Mouse (Mus musculus) Patski (cell line): ENCODE results near the gene Dnm2. TPM values are rescaled to one million over a fixed set of nuclear protein-coding genes. Genes with fewer than 3 reads are reported as not detected.

ENCODE experiments used
- ATAC-seq: fragments of 100-300 bp; one replicate; pipeline ENCODE4 v1.8.0; 2021
- CTCF ChIA-PET: fragments of 350-600 bp; sonication (Branson Sonifier 250); formaldehyde crosslinking; loops from one replicate; lab custom pipeline; 2022; ENCODE audit warnings: inconsistent platforms; lab: Charles Lee
- POLR2A ChIA-PET: fragments of 350-600 bp; sonication (Branson Sonifier 250); formaldehyde crosslinking; loops from one replicate; lab custom pipeline; 2022; ENCODE audit warnings: antibody characterized with exemption, inconsistent platforms; lab: Charles Lee
- DNase-seq: peaks from one replicate; pipeline ENCODE4 v3.0.0-alpha.2; 2011; ENCODE audit warnings: low read depth, low spot score
- H3K27me3 ChIP-seq: fragments of 371-371 bp; one replicate; pipeline ENCODE4 v1.5.1; 2021
- CTCF ChIP-seq: fragments of 100-300 bp; IDR thresholded peaks from one replicate; pipeline ENCODE4 v1.5.1; 2021
- in situ Hi-C: fragments of 300-500 bp; cut with MboI; formaldehyde crosslinking; loops from 3 replicates; pipeline ENCODE4 v1.11.1; 2018; ENCODE audit warnings: low pct_unique_long_range_greater_than_20kb, mixed read lengths
- polyA plus RNA-seq: library from polyadenylated mRNA; unstranded; gene quantifications from one replicate; pipeline ENCODE4 v1.2.3, GENCODE M21; 2021

Dnm2 gene
- polyA plus RNA-seq, 1 experiment from 2014 or later = 75.2 TPM

GRCm38 (mm10) chr9:21440387-21440786 lies 15.7 kb downstream of the Dnm2 start:
- ChIA-PET CTCF (no interaction called here), POLR2A (no interaction called here)
- no peak for DNase-seq
- TF ChIP-seq CTCF = no peak
- H3K27me3 ChIP-seq = no peaks in the 10 kb centered on the region
- ATAC-seq = no peak
- in situ Hi-C loops = no loop called here

- in situ Hi-C loops = no loop called here
- ChIA-PET POLR2A (no interaction called here), CTCF (interaction anchor here (1.7 kb wide), 1 partner anchor 9 kb away, joined by 3 read pairs; no protein-coding TSS in a partner anchor)
- no peak for TF ChIP-seq CTCF
- H3K27me3 ChIP-seq = no peaks in the 10 kb centered on the region
- DNase-seq (no peak), ATAC-seq (no peak)
Measured at GRCm38 (mm10) chr9:21443853-21444252, 19.1 kb downstream of the Dnm2 start.

GRCm38 (mm10) chr9:21444574-21444973 lies 19.9 kb downstream of the Dnm2 start:
- no peak for ATAC-seq
- no peaks in the 10 kb centered on the region for H3K27me3 ChIP-seq
- POLR2A ChIA-PET = interaction anchor here (1.0 kb wide), 1 partner anchor 12 kb away, joined by 3 read pairs; no protein-coding TSS in a partner anchor

GRCm38 (mm10) chr9:21445081-21445744 lies 20.5 kb downstream of the Dnm2 start:
- ChIA-PET CTCF (interaction anchor here (0.8 to 1.7 kb wide), 3 partner anchors 10 to 15 kb away, joined by 3 read pairs; no protein-coding TSS in a partner anchor), POLR2A (interaction anchor here (1.0 kb wide), 1 partner anchor 12 kb away, joined by 3 read pairs; no protein-coding TSS in a partner anchor)

More at GRCm38 (mm10) chr9:21444574-21444973, 19.9 kb downstream of the Dnm2 start:
- DNase-seq = no peak
- TF ChIP-seq CTCF = no peak
- CTCF ChIA-PET = interaction anchor here (0.8 to 1.7 kb wide), 2 partner anchors 10 to 12 kb away, joined by 3 read pairs; no protein-coding TSS in a partner anchor
- in situ Hi-C loops = no loop called here

GRCm38 (mm10) chr9:21447778-21448177 lies 23.1 kb downstream of the Dnm2 start:
- ATAC-seq = no peak
- POLR2A ChIA-PET = no interaction called here
- no peak for DNase-seq
- CTCF ChIA-PET = no interaction called here
- TF ChIP-seq CTCF = no peak
- in situ Hi-C loops = no loop called here
- no peaks in the 10 kb centered on the region for H3K27me3 ChIP-seq

More at GRCm38 (mm10) chr9:21445081-21445744, 20.5 kb downstream of the Dnm2 start:
- ATAC-seq = no peak
- H3K27me3 ChIP-seq = no peaks in the 10 kb centered on the region
- no peak for DNase-seq
- in situ Hi-C loops = no loop called here
- no peak for TF ChIP-seq CTCF

GRCm38 (mm10) chr9:21449710-21450109 lies 25.0 kb downstream of the Dnm2 start:
- in situ Hi-C loops = no loop called here
- ATAC-seq (no peak), DNase-seq (no peak)
- POLR2A ChIA-PET = no interaction called here
- CTCF ChIA-PET = interaction anchor here (1.0 to 1.4 kb wide), 2 partner anchors 11 to 24 kb away, joined by 3 to 5 read pairs; no protein-coding TSS in a partner anchor
- H3K27me3 ChIP-seq = no peaks in the 10 kb centered on the region
- TF ChIP-seq CTCF = no peak

- ChIA-PET CTCF (no interaction called here), POLR2A (no interaction called here)
- H3K27me3 ChIP-seq = no peaks in the 10 kb centered on the region
- TF ChIP-seq CTCF = no peak
- ATAC-seq (no peak), DNase-seq (no peak)
- in situ Hi-C loops = no loop called here
Measured at GRCm38 (mm10) chr9:21450270-21450669, 25.6 kb downstream of the Dnm2 start.

- no peak for DNase-seq
- TF ChIP-seq CTCF = no peak
- in situ Hi-C loops = no loop called here
- no peaks in the 10 kb centered on the region for H3K27me3 ChIP-seq
- ATAC-seq = no peak
- CTCF ChIA-PET = interaction anchor here (0.9 kb wide), 1 partner anchor 20 kb away, joined by 3 read pairs; no protein-coding TSS in a partner anchor
- POLR2A ChIA-PET = no interaction called here
Measured at GRCm38 (mm10) chr9:21451391-21451790, 26.7 kb downstream of the Dnm2 start.

GRCm38 (mm10) chr9:21451870-21452269 lies 27.2 kb downstream of the Dnm2 start:
- TF ChIP-seq CTCF = no peak
- ChIA-PET CTCF (interaction anchor here (0.9 kb wide), 1 partner anchor 20 kb away, joined by 3 read pairs; no protein-coding TSS in a partner anchor), POLR2A (no interaction called here)
- in situ Hi-C loops = no loop called here
- no peak for ATAC-seq
- DNase-seq = no peak
- no peaks in the 10 kb centered on the region for H3K27me3 ChIP-seq

GRCm38 (mm10) chr9:21453003-21453402 lies 28.3 kb downstream of the Dnm2 start:
- CTCF ChIA-PET = no interaction called here
- POLR2A ChIA-PET = no interaction called here
- no peaks in the 10 kb centered on the region for H3K27me3 ChIP-seq
- in situ Hi-C loops = no loop called here
- no peak for TF ChIP-seq CTCF
- ATAC-seq (no peak), DNase-seq (no peak)

- CTCF ChIA-PET = no interaction called here
Measured at GRCm38 (mm10) chr9:21453459-21453858, 28.8 kb downstream of the Dnm2 start.

More at GRCm38 (mm10) chr9:21453459-21453858, 28.8 kb downstream of the Dnm2 start:
- ATAC-seq (no peak), DNase-seq (no peak)
- H3K27me3 ChIP-seq = no peaks in the 10 kb centered on the region
- TF ChIP-seq CTCF = no peak
- POLR2A ChIA-PET = no interaction called here
- in situ Hi-C loops = no loop called here
